Mouse (Mus musculus): Measurements from ENCODE around the gene Gm49721. TPM values are rescaled to one million over a fixed set of nuclear protein-coding genes. Genes with fewer than 3 reads are reported as not detected.

The Gm49721 gene
- polyA plus RNA-seq, 1 experiment from 2014 or later: 0.19 TPM

Other genes starting within 250 kb of the Gm49721 start
- gene Ezr, start 196.1 kb upstream of the Gm49721 start, polyA plus RNA-seq (2015; fragmentation: Nextera tagmentation; extraction: Ambion mirVana): 223 and 228 TPM in 2 replicates
- 51.0 and 54.0 TPM in 2 replicates for gene Rsph3b, start 30.2 kb upstream of the Gm49721 start, polyA plus RNA-seq (2015; fragmentation: Nextera tagmentation; extraction: Ambion mirVana)
- 45.5 and 47.3 TPM in 2 replicates for gene Tagap1, start 17.7 kb upstream of the Gm49721 start, polyA plus RNA-seq (2015; fragmentation: Nextera tagmentation; extraction: Ambion mirVana)
- 255 and 280 TPM in 2 replicates for gene Rnaset2b, start 8.3 kb upstream of the Gm49721 start, polyA plus RNA-seq (2015; fragmentation: Nextera tagmentation; extraction: Ambion mirVana)
- gene Gm1604a, start 46.7 kb downstream of the Gm49721 start, polyA plus RNA-seq (2015; fragmentation: Nextera tagmentation; extraction: Ambion mirVana): not detected in 2 replicates
- 8.5 and 9.4 TPM in 2 replicates for gene Rps6ka2, start 191.2 kb downstream of the Gm49721 start, polyA plus RNA-seq (2015; fragmentation: Nextera tagmentation; extraction: Ambion mirVana)

All from stomach, embryonic 15.5 days (tissue).